Mouse (Mus musculus) heart, postnatal 10 days (tissue): ENCODE data around the gene Cfap54. TPM values are rescaled to one million over a fixed set of nuclear protein-coding genes. Genes with fewer than 3 reads are reported as not detected.

Source experiments
- DNase-seq, 2 experiments: peaks; one replicate each; pipeline ENCODE4 v3.0.0; 2021
- intact Hi-C: fragments of 180-260 bp; cut with DNase I; formaldehyde crosslinking; loops from one replicate; pipeline ENCODE4 v1.15.1; 2025
- total RNA-seq, 2 experiments: library from RNA; stranded (reverse); gene quantifications; 2 replicates each; pipeline ENCODE4 v1.2.3; 2021

Cfap54 gene
- 1 to 10 TPM; 1.3 to 1.4 TPM for total RNA-seq

GRCm38 (mm10) chr10:93081133-93081779 lies at the start of gene Cfap54:
Cfap54 (minus strand) TSS chr10:93081618.
- peak; percentile 91 to 93 for DNase-seq
- intact Hi-C loops: no loop called here

- intact Hi-C loops: no loop called here
- DNase-seq: peak in 1 of 2 experiments; percentile 17
Measured at GRCm38 (mm10) chr10:93130456-93130940, 49.1 kb upstream of the Cfap54 start.

GRCm38 (mm10) chr10:93129904-93130455 lies 48.6 kb upstream of the Cfap54 start:
- no peak for DNase-seq
- intact Hi-C loops: no loop called here

GRCm38 (mm10) chr10:93129345-93129744 lies 47.9 kb upstream of the Cfap54 start:
- intact Hi-C loops: no loop called here
- DNase-seq: no peak

- intact Hi-C loops: no loop called here
- DNase-seq: no peak
Measured at GRCm38 (mm10) chr10:93128566-93128965, 47.1 kb upstream of the Cfap54 start.

- intact Hi-C loops: no loop called here
Measured at GRCm38 (mm10) chr10:93126025-93126424, 44.6 kb upstream of the Cfap54 start.

GRCm38 (mm10) chr10:93123957-93124613 lies 42.7 kb upstream of the Cfap54 start:
- peak; percentile 74 to 79 for DNase-seq
- intact Hi-C loops: no loop called here

More at GRCm38 (mm10) chr10:93126025-93126424, 44.6 kb upstream of the Cfap54 start:
- DNase-seq: no peak

GRCm38 (mm10) chr10:93123310-93123709 lies 41.9 kb upstream of the Cfap54 start:
- intact Hi-C loops: no loop called here
- DNase-seq: no peak

GRCm38 (mm10) chr10:93122399-93123184 lies 41.2 kb upstream of the Cfap54 start:
- intact Hi-C loops: no loop called here
- no peak for DNase-seq

- intact Hi-C loops: no loop called here
- no peak for DNase-seq
Measured at GRCm38 (mm10) chr10:93121262-93121860, 39.9 kb upstream of the Cfap54 start.

- intact Hi-C loops: no loop called here
- DNase-seq: no peak
Measured at GRCm38 (mm10) chr10:93119809-93120208, 38.4 kb upstream of the Cfap54 start.

- intact Hi-C loops: no loop called here
Measured at GRCm38 (mm10) chr10:93116636-93117035, 35.2 kb upstream of the Cfap54 start.

GRCm38 (mm10) chr10:93115743-93116142 lies 34.3 kb upstream of the Cfap54 start:
- no peak for DNase-seq
- intact Hi-C loops: no loop called here

More at GRCm38 (mm10) chr10:93116636-93117035, 35.2 kb upstream of the Cfap54 start:
- DNase-seq: no peak

- DNase-seq: no peak
- intact Hi-C loops: no loop called here
Measured at GRCm38 (mm10) chr10:93114782-93115181, 33.4 kb upstream of the Cfap54 start.

- DNase-seq: no peak
- intact Hi-C loops: no loop called here
Measured at GRCm38 (mm10) chr10:93113968-93114367, 32.5 kb upstream of the Cfap54 start.

- DNase-seq: no peak
- intact Hi-C loops: no loop called here
Measured at GRCm38 (mm10) chr10:93112021-93112420, 30.6 kb upstream of the Cfap54 start.

GRCm38 (mm10) chr10:93111412-93111811 lies 30.0 kb upstream of the Cfap54 start:
- intact Hi-C loops: no loop called here
- no peak for DNase-seq

- intact Hi-C loops: no loop called here
- DNase-seq: no peak
Measured at GRCm38 (mm10) chr10:93105358-93105757, 23.9 kb upstream of the Cfap54 start.

GRCm38 (mm10) chr10:93104357-93104756 lies 22.9 kb upstream of the Cfap54 start:
- intact Hi-C loops: no loop called here
- DNase-seq: no peak

GRCm38 (mm10) chr10:93103676-93104075 lies 22.3 kb upstream of the Cfap54 start:
- intact Hi-C loops: no loop called here
- no peak for DNase-seq

- intact Hi-C loops: no loop called here
- DNase-seq: no peak
Measured at GRCm38 (mm10) chr10:93102321-93102720, 20.9 kb upstream of the Cfap54 start.
